Mouse (Mus musculus) cortical plate, adult 2 months (tissue): ENCODE results near the gene A930009A15Rik.

ENCODE experiments used
- CTCF ChIP-seq: fragments of 200-500 bp; IDR thresholded peaks from 2 replicates; pipeline ENCODE4 v1.5.1; 2011; ENCODE audit warnings: mild to moderate bottlenecking, control low read depth, low read length; ENCODE audit not compliant: insufficient read depth; ENCODE audit errors: extremely low read depth
- POLR2A ChIP-seq: fragments of 200-500 bp; IDR thresholded peaks from 2 replicates; pipeline ENCODE4 v1.6.1; 2011; ENCODE audit warnings: mild to moderate bottlenecking, low read length, control low read depth; ENCODE audit not compliant: insufficient read depth; ENCODE audit errors: extremely low read depth

DNA sequence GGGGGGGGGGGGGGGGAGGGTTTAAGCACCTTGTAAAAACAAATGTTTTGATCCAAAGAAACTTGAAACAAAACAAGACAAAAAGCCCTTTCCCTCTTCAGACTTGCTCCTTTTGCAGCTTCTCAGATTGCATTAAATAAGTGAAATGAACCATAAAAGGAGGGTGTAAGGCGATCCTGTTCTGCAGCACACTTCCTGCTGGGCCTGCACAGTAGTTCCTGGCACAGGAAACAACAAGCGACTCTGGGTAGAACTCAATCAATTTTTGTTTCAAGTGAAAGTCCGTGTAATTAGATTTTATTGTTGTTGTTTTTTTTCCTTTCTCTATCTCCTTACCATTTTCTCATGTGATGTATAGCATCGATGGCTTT is 48.7 kb upstream of the A930009A15Rik start:
- TF ChIP-seq POLR2A = no peak
- TF ChIP-seq CTCF = no peak
